Mouse (Mus musculus) kidney, embryonic 14.5 days (tissue): Measurements from ENCODE around the gene Slc4a4. TPM values are rescaled to one million over a fixed set of nuclear protein-coding genes. Genes with fewer than 3 reads are reported as not detected.

Experiments used
- ATAC-seq: fragments of 200-750 bp; cut with Nextera tagmentation; 2 replicates; pipeline ENCODE4 v1.8.0; 2017; ENCODE audit warnings: moderate number of reproducible peaks, mild to moderate bottlenecking, moderate TSS enrichment, moderate library complexity; ENCODE audit not compliant: low FRiP score, low TSS enrichment
- H3K27ac ChIP-seq: fragments of 300-500 bp; sonication (generic); 2 replicates; pipeline ENCODE4 v1.5.1; 2014; ENCODE audit warnings: low read depth, mild to moderate bottlenecking, low read length, moderate library complexity, mixed read lengths
- H3K27me3 ChIP-seq: fragments of 300-500 bp; sonication (generic); 2 replicates; pipeline ENCODE4 v1.6.1; 2014; ENCODE audit warnings: mild to moderate bottlenecking, low read length; ENCODE audit not compliant: control insufficient read depth, insufficient read depth
- H3K36me3 ChIP-seq: fragments of 300-500 bp; sonication (generic); 2 replicates; pipeline ENCODE4 v1.6.1; 2014; ENCODE audit warnings: low read length, mixed read lengths; ENCODE audit not compliant: control insufficient read depth, insufficient read depth
- H3K4me1 ChIP-seq: fragments of 300-500 bp; sonication (generic); 2 replicates; pipeline ENCODE4 v1.6.1; 2014; ENCODE audit warnings: low read length, mixed read lengths; ENCODE audit not compliant: control insufficient read depth, insufficient read depth
- H3K4me2 ChIP-seq: fragments of 300-500 bp; sonication (generic); replicated peaks from 2 replicates; pipeline ENCODE4 v1.6.1; 2014; ENCODE audit warnings: low read depth, mild to moderate bottlenecking, low read length
- H3K4me3 ChIP-seq: fragments of 300-500 bp; sonication (generic); 2 replicates; pipeline ENCODE4 v1.5.1; 2014; ENCODE audit warnings: mild to moderate bottlenecking, low read length
- H3K9ac ChIP-seq: fragments of 300-500 bp; sonication (generic); 2 replicates; pipeline ENCODE4 v1.6.1; 2014; ENCODE audit warnings: low read depth, mild to moderate bottlenecking, low read length, moderate library complexity
- H3K9me3 ChIP-seq: fragments of 300-500 bp; sonication (generic); 2 replicates; pipeline ENCODE4 v1.6.1; 2016; ENCODE audit warnings: low read length; ENCODE audit not compliant: control insufficient read depth
- WGBS: fragments of 180-500 bp; shearing (Covaris S2); extraction: QIAGEN DNeasy Blood & Tissue Kit; methylation state at CpG from one replicate; pipeline ENCODE4 v1.1.7; 2014; 5-methylcytosine and 5-hydroxymethylcytosine counted together
- polyA plus RNA-seq: library from polyadenylated mRNA; unstranded; fragments of >200 nt; fragmentation: Nextera tagmentation; extraction: Ambion mirVana; gene quantifications from 2 replicates; pipeline ENCODE4 v1.2.1, GENCODE M21; 2014

The Slc4a4 gene
- polyA plus RNA-seq, 1 experiment from 2014 or later = 4.7 TPM

DNA sequence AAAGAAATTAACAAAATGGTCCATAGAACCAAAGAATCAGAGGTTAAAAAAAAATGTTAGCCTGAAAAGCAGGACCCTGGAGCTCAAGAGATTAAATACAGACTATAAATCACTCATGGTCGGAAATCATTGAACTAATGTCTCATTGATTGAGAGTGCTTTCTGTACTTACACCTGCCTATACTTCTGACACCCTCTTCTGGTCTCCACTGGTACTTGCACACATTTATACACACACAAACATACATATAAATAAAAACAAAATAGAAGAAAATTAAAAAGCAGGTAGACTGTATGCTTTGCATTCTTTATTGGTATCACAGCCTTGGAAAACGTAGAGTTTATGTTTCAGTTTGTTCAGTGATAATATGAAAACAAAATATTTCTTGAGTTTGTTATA lies 341.3 kb downstream of the Slc4a4 start:
- H3K27me3 ChIP-seq = no peaks in the 10 kb centered on the region
- H3K4me3 ChIP-seq = no peak overlapping the region
- H3K4me1 ChIP-seq = no peaks in the 10 kb centered on the region
- H3K9me3 ChIP-seq = 0 out of 2 replicates have a peak, but pooled peaks cover 2% of the 10 kb centered on the region
- H3K36me3 ChIP-seq = no peaks in the 10 kb centered on the region
- no peak overlapping the region for H3K4me2 ChIP-seq
- 78% methylated on average over 2 of the region's 2 CpGs for WGBS
- no peak overlapping the region for H3K9ac ChIP-seq
- H3K27ac ChIP-seq = no peak overlapping the region
- ATAC-seq = no peak

GRCm38 (mm10) chr5:89229606-89230005 lies 343.0 kb downstream of the Slc4a4 start:
- Histone ChIP-seq H3K4me1 (no peaks in the 10 kb centered on the region), H3K27ac (no peak overlapping the region), H3K9me3 (0 out of 2 replicates have a peak, but pooled peaks cover 2% of the 10 kb centered on the region), H3K4me2 (no peak overlapping the region), H3K9ac (no peak overlapping the region), H3K27me3 (no peaks in the 10 kb centered on the region), H3K4me3 (no peak overlapping the region), H3K36me3 (no peaks in the 10 kb centered on the region)
- no peak for ATAC-seq
- 86% methylated on average over 5 of the region's 5 CpGs for WGBS

GRCm38 (mm10) chr5:89232313-89232712 lies 345.7 kb downstream of the Slc4a4 start:
- Histone ChIP-seq H3K36me3 (no peaks in the 10 kb centered on the region), H3K4me3 (no peak overlapping the region), H3K9me3 (no peaks in the 10 kb centered on the region), H3K27me3 (no peaks in the 10 kb centered on the region), H3K4me1 (no peaks in the 10 kb centered on the region), H3K4me2 (no peak overlapping the region), H3K27ac (no peak overlapping the region), H3K9ac (no peak overlapping the region)
- no peak for ATAC-seq
- WGBS = 88% methylated on average over 7 of the region's 7 CpGs

- no peak overlapping the region for H3K27ac ChIP-seq
- ATAC-seq = no peak
- H3K4me1 ChIP-seq = no peaks in the 10 kb centered on the region
- H3K27me3 ChIP-seq = no peaks in the 10 kb centered on the region
- no peak overlapping the region for H3K9ac ChIP-seq
- no peaks in the 10 kb centered on the region for H3K36me3 ChIP-seq
- H3K4me3 ChIP-seq = no peak overlapping the region
- H3K9me3 ChIP-seq = no peaks in the 10 kb centered on the region
- no peak overlapping the region for H3K4me2 ChIP-seq
- WGBS = 83% methylated on average over 5 of the region's 5 CpGs
Observed at GRCm38 (mm10) chr5:89251806-89252205, 365.2 kb downstream of the Slc4a4 start.

- no peak overlapping the region for H3K4me2 ChIP-seq
- 93% methylated on average over 9 of the region's 9 CpGs for WGBS
- no peak overlapping the region for H3K9ac ChIP-seq
- no peaks in the 10 kb centered on the region for H3K9me3 ChIP-seq
- H3K4me1 ChIP-seq = no peaks in the 10 kb centered on the region
- no peak overlapping the region for H3K27ac ChIP-seq
- no peak for ATAC-seq
- H3K4me3 ChIP-seq = no peak overlapping the region
- no peaks in the 10 kb centered on the region for H3K36me3 ChIP-seq
- no peaks in the 10 kb centered on the region for H3K27me3 ChIP-seq
Observed at GRCm38 (mm10) chr5:89259804-89260492, 373.3 kb downstream of the Slc4a4 start.

DNA sequence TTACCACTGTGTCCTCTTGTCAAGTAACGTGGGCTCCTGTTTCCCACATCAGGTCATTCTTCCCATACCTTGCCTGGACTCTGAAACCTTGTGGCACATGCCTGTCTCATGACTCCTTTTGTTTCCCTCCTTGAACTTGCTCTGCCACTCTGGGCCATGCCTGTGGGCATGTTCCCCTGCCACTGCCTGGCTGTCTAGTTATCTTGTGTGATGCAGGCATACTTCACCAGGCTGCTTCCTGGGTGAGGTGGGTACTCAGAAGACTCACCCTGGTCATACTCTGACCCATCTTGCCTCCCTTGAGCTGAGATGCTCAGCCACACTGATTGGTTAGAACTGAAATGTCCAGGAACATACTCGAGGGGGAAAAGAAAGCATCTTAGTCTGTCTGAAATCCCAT lies 390.4 kb downstream of the Slc4a4 start:
- H3K4me2 ChIP-seq = no peak overlapping the region
- H3K27me3 ChIP-seq = no peaks in the 10 kb centered on the region
- H3K9ac ChIP-seq = no peak overlapping the region
- no peaks in the 10 kb centered on the region for H3K9me3 ChIP-seq
- H3K27ac ChIP-seq = no peak overlapping the region
- 82% methylated on average over 2 of the region's 2 CpGs for WGBS
- H3K36me3 ChIP-seq = no peaks in the 10 kb centered on the region
- no peaks in the 10 kb centered on the region for H3K4me1 ChIP-seq
- no peak for ATAC-seq
- no peak overlapping the region for H3K4me3 ChIP-seq

GRCm38 (mm10) chr5:89277616-89278015 lies 391.0 kb downstream of the Slc4a4 start:
- ATAC-seq = no peak
- Histone ChIP-seq H3K9me3 (no peaks in the 10 kb centered on the region), H3K4me3 (no peak overlapping the region), H3K27ac (no peak overlapping the region), H3K27me3 (no peaks in the 10 kb centered on the region), H3K9ac (no peak overlapping the region), H3K4me1 (no peaks in the 10 kb centered on the region), H3K4me2 (no peak overlapping the region), H3K36me3 (no peaks in the 10 kb centered on the region)
- 73% methylated on average over 5 of the region's 5 CpGs for WGBS

DNA sequence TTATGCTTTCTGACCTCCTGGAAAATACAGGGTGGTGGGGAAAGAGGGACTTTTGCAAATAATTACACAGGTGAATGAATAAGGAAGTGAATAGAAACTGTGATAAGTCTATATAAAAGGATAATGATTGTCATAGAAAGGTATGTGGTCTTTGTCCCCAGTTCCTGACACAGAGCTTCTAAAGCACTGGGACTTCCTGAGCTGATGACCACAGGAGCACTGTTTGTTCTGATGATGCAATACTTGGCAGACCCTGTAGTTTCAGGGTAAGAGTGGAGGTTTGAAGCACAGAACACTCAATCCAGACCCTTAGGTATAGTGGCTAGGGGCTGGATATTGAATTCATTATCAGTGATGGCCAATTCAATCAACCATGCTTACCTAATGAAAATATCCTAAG lies 391.7 kb downstream of the Slc4a4 start:
- no peaks in the 10 kb centered on the region for H3K9me3 ChIP-seq
- no peak overlapping the region for H3K9ac ChIP-seq
- no peak overlapping the region for H3K4me3 ChIP-seq
- H3K4me2 ChIP-seq = no peak overlapping the region
- no peaks in the 10 kb centered on the region for H3K27me3 ChIP-seq
- no peak for ATAC-seq
- no peaks in the 10 kb centered on the region for H3K36me3 ChIP-seq
- no peak overlapping the region for H3K27ac ChIP-seq
- H3K4me1 ChIP-seq = no peaks in the 10 kb centered on the region

GRCm38 (mm10) chr5:89280312-89280863 lies 393.8 kb downstream of the Slc4a4 start:
- ATAC-seq = no peak
- H3K27ac ChIP-seq = no peak overlapping the region
- H3K4me2 ChIP-seq = no peak overlapping the region
- no peaks in the 10 kb centered on the region for H3K36me3 ChIP-seq
- 59% methylated on average over 3 of the region's 3 CpGs for WGBS
- no peaks in the 10 kb centered on the region for H3K27me3 ChIP-seq
- H3K4me3 ChIP-seq = no peak overlapping the region
- no peaks in the 10 kb centered on the region for H3K9me3 ChIP-seq
- H3K9ac ChIP-seq = no peak overlapping the region
- H3K4me1 ChIP-seq = no peaks in the 10 kb centered on the region
